Mouse (Mus musculus): Measurements from ENCODE around the gene Rabepk. TPM values are rescaled to one million over a fixed set of nuclear protein-coding genes. Genes with fewer than 3 reads are reported as not detected.
"Not testable (repeated sequence)": the region's sequence is repeated elsewhere in the genome, so short reads cannot be mapped to it uniquely, and the experiment has no call there.

The Rabepk gene
- 10 to 100 TPM; 25.8 to 26.2 TPM for total RNA-seq (2021)
- long read RNA-seq, experiment 1, transcript Rabepk-207 (8 exons, 2,968 nt): major isoform, 17 of 40 reads
- long read RNA-seq, experiment 1, partial matches to known transcripts: 0 of 40 reads
- long read RNA-seq, experiment 1, other reads (novel, unspliced or antisense): 22 of 40 reads
- long read RNA-seq, experiment 2, transcript Rabepk-207 (8 exons, 2,968 nt): major isoform, 8 of 25 reads
- long read RNA-seq, experiment 2, partial matches to known transcripts: 3 of 25 reads
- long read RNA-seq, experiment 2, other reads (novel, unspliced or antisense): 13 of 25 reads

GRCm38 (mm10) chr2:34799357-34800256, at the start of gene Rabepk:
Rabepk (minus strand) TSS chr2:34799912.
- intact Hi-C loops (cut with DNase I): loop anchor here (10.0 kb wide), 1 partner anchor 305 kb away; the partner anchor contains the start of genes AI182371 and Cntrl
- peak; percentile 55 to 67 for DNase-seq (ENCODE audit: low spot score in 2 of 2)

- intact Hi-C loops (cut with DNase I): no loop called here
- no peak for DNase-seq (ENCODE audit: low spot score in 2 of 2)
These were observed 48.0 kb upstream of the Rabepk start for GRCm38 (mm10) chr2:34847702-34848101.

- DNase-seq (ENCODE audit: low spot score in 2 of 2): peak in 1 of 2 experiments; percentile 45
- intact Hi-C loops (cut with DNase I): no loop called here
These were observed 43.7 kb upstream of the Rabepk start for GRCm38 (mm10) chr2:34843211-34843939.

- intact Hi-C loops (cut with DNase I): no loop called here
- peak; percentile 64 to 87 for DNase-seq (ENCODE audit: low spot score in 2 of 2)
These were observed 42.0 kb upstream of the Rabepk start for GRCm38 (mm10) chr2:34841706-34842105.

GRCm38 (mm10) chr2:34840143-34840542, 40.4 kb upstream of the Rabepk start:
- DNase-seq (ENCODE audit: low spot score in 2 of 2); intact Hi-C loops (cut with DNase I): not testable (repeated sequence)

- intact Hi-C loops (cut with DNase I): no loop called here
These were observed 36.0 kb upstream of the Rabepk start for GRCm38 (mm10) chr2:34835669-34836068.

GRCm38 (mm10) chr2:34833624-34834023, 33.9 kb upstream of the Rabepk start:
- no peak for DNase-seq (ENCODE audit: low spot score in 2 of 2)
- intact Hi-C loops (cut with DNase I): no loop called here

More at GRCm38 (mm10) chr2:34835669-34836068, 36.0 kb upstream of the Rabepk start:
- no peak for DNase-seq (ENCODE audit: low spot score in 2 of 2)

- DNase-seq (ENCODE audit: low spot score in 2 of 2); intact Hi-C loops (cut with DNase I): not testable (repeated sequence)
These were observed 33.2 kb upstream of the Rabepk start, which contains the start of gene Gm34653 for GRCm38 (mm10) chr2:34832766-34833457. Gm34653 (plus strand) TSS chr2:34833007.

GRCm38 (mm10) chr2:34830066-34830465, 30.4 kb upstream of the Rabepk start:
- not testable (repeated sequence) for DNase-seq (ENCODE audit: low spot score in 2 of 2)

GRCm38 (mm10) chr2:34828026-34828425, 28.3 kb upstream of the Rabepk start:
- intact Hi-C loops (cut with DNase I): no loop called here
- DNase-seq (ENCODE audit: low spot score in 2 of 2): no peak

More at GRCm38 (mm10) chr2:34830066-34830465, 30.4 kb upstream of the Rabepk start:
- intact Hi-C loops (cut with DNase I): not testable (repeated sequence)

GRCm38 (mm10) chr2:34827591-34827990, 27.9 kb upstream of the Rabepk start:
- intact Hi-C loops (cut with DNase I): no loop called here
- no peak for DNase-seq (ENCODE audit: low spot score in 2 of 2)

GRCm38 (mm10) chr2:34826460-34827231, 26.9 kb upstream of the Rabepk start:
- intact Hi-C loops (cut with DNase I): no loop called here
- DNase-seq (ENCODE audit: low spot score in 2 of 2): no peak

- intact Hi-C loops (cut with DNase I): no loop called here
- peak; percentile 88 to 94 for DNase-seq (ENCODE audit: low spot score in 2 of 2)
These were observed 26.2 kb upstream of the Rabepk start, which contains the start of gene Fbxw2 for GRCm38 (mm10) chr2:34825827-34826459. Fbxw2 (minus strand) TSS chr2:34826311.

GRCm38 (mm10) chr2:34818492-34818891, 18.8 kb upstream of the Rabepk start:
- intact Hi-C loops (cut with DNase I): no loop called here
- no peak for DNase-seq (ENCODE audit: low spot score in 2 of 2)

GRCm38 (mm10) chr2:34815893-34816292, 16.2 kb upstream of the Rabepk start:
- intact Hi-C loops (cut with DNase I): not testable (repeated sequence)

GRCm38 (mm10) chr2:34812706-34813105, 13.0 kb upstream of the Rabepk start:
- no peak for DNase-seq (ENCODE audit: low spot score in 2 of 2)
- intact Hi-C loops (cut with DNase I): no loop called here

More at GRCm38 (mm10) chr2:34815893-34816292, 16.2 kb upstream of the Rabepk start:
- not testable (repeated sequence) for DNase-seq (ENCODE audit: low spot score in 2 of 2)

- no peak for DNase-seq (ENCODE audit: low spot score in 2 of 2)
- intact Hi-C loops (cut with DNase I): no loop called here
These were observed 11.1 kb upstream of the Rabepk start for GRCm38 (mm10) chr2:34810775-34811174.

- DNase-seq (ENCODE audit: low spot score in 2 of 2): no peak
- intact Hi-C loops (cut with DNase I): no loop called here
These were observed 9.9 kb upstream of the Rabepk start for GRCm38 (mm10) chr2:34809568-34809967.

All from left cerebral cortex, postnatal 14 days (tissue).